Mouse (Mus musculus): ENCODE results near the gene Brd2. TPM values are rescaled to one million over a fixed set of nuclear protein-coding genes. Genes with fewer than 3 reads are reported as not detected.

The Brd2 gene
- polyA plus RNA-seq, 1 experiment from 2014 or later, result 98.5 TPM

- no peaks in the 10 kb centered on the region for H3K27me3 ChIP-seq (replicated peaks; ENCODE audit: control insufficient read depth, insufficient read depth, low read length)
- H3K4me1 ChIP-seq (ENCODE audit: control insufficient read depth, insufficient read depth, low read depth, low read length), result peaks cover 22% of the 10 kb centered on the region
- peak within 1 kb of the TSS; percentile 84 for H3K4me2 ChIP-seq (ENCODE audit: low read length)
- H3K9ac ChIP-seq (ENCODE audit: low read depth, low read length), result peak within 1 kb of the TSS; percentile 99
- peak within 1 kb of the TSS; percentile 100 for H3K27ac ChIP-seq (ENCODE audit: low read depth, low read length)
- H3K4me3 ChIP-seq (ENCODE audit: low read length), result peak within 1 kb of the TSS; percentile 86
- ATAC-seq, result peak; percentile 83
- WGBS, result under 1% methylated on average over 93 of the region's 96 CpGs
- peaks cover 20% of the 10 kb centered on the region for H3K36me3 ChIP-seq (ENCODE audit: control insufficient read depth, insufficient read depth, low read length)
- no peaks in the 10 kb centered on the region for H3K9me3 ChIP-seq (ENCODE audit: control insufficient read depth, low read length)
Measured at GRCm38 (mm10) chr17:34119249-34120179, 2.9 kb downstream of the Brd2 start, which contains the start of gene H2-DMa. Gene H2-DMa (plus strand): TSS chr17:34119541.

GRCm38 (mm10) chr17:34118873-34119248 is 3.6 kb downstream of the Brd2 start:
- H3K4me1 ChIP-seq (ENCODE audit: control insufficient read depth, insufficient read depth, low read depth, low read length), result peaks cover 17% of the 10 kb centered on the region
- no peaks in the 10 kb centered on the region for H3K9me3 ChIP-seq (ENCODE audit: control insufficient read depth, low read length)
- H3K36me3 ChIP-seq (ENCODE audit: control insufficient read depth, insufficient read depth, low read length), result peaks cover 25% of the 10 kb centered on the region
- no peak for ATAC-seq
- under 1% methylated on average over 38 of the region's 38 CpGs for WGBS
- peak overlapping the region; percentile 86 for H3K4me3 ChIP-seq (ENCODE audit: low read length)
- H3K4me2 ChIP-seq (ENCODE audit: low read length), result peak overlapping the region; percentile 84
- H3K27me3 ChIP-seq (replicated peaks; ENCODE audit: control insufficient read depth, insufficient read depth, low read length), result no peaks in the 10 kb centered on the region
- peak overlapping the region; percentile 100 for H3K27ac ChIP-seq (ENCODE audit: low read depth, low read length)
- H3K9ac ChIP-seq (ENCODE audit: low read depth, low read length), result peak overlapping the region; percentile 84

- H3K4me3 ChIP-seq (ENCODE audit: low read length), result peak overlapping the region; percentile 86
- H3K4me2 ChIP-seq (ENCODE audit: low read length), result peak overlapping the region; percentile 84
- no peak for ATAC-seq
- H3K4me1 ChIP-seq (ENCODE audit: control insufficient read depth, insufficient read depth, low read depth, low read length), result peaks cover 12% of the 10 kb centered on the region
- H3K27me3 ChIP-seq (replicated peaks; ENCODE audit: control insufficient read depth, insufficient read depth, low read length), result no peaks in the 10 kb centered on the region
- WGBS, result under 1% methylated on average over 55 of the region's 67 CpGs
- peak overlapping the region; percentile 84 for H3K9ac ChIP-seq (ENCODE audit: low read depth, low read length)
- H3K36me3 ChIP-seq (ENCODE audit: control insufficient read depth, insufficient read depth, low read length), result peaks cover 31% of the 10 kb centered on the region
- peak overlapping the region; percentile 100 for H3K27ac ChIP-seq (ENCODE audit: low read depth, low read length)
- H3K9me3 ChIP-seq (ENCODE audit: control insufficient read depth, low read length), result no peaks in the 10 kb centered on the region
Measured at GRCm38 (mm10) chr17:34118113-34118872, 4.1 kb downstream of the Brd2 start.

- H3K36me3 ChIP-seq (ENCODE audit: control insufficient read depth, insufficient read depth, low read length), result peaks cover 38% of the 10 kb centered on the region
Measured at GRCm38 (mm10) chr17:34117421-34118112, 4.9 kb downstream of the Brd2 start.

GRCm38 (mm10) chr17:34116736-34117370 is 5.6 kb downstream of the Brd2 start:
- Histone ChIP-seq H3K27ac (ENCODE audit: low read depth, low read length) (no peak overlapping the region), H3K36me3 (ENCODE audit: control insufficient read depth, insufficient read depth, low read length) (peaks cover 45% of the 10 kb centered on the region)
- ATAC-seq, result no peak

More at GRCm38 (mm10) chr17:34117421-34118112, 4.9 kb downstream of the Brd2 start:
- peaks cover 11% of the 10 kb centered on the region for H3K4me1 ChIP-seq (ENCODE audit: control insufficient read depth, insufficient read depth, low read depth, low read length)
- no peak for ATAC-seq
- H3K9me3 ChIP-seq (ENCODE audit: control insufficient read depth, low read length), result no peaks in the 10 kb centered on the region
- peak overlapping the region; percentile 84 for H3K4me2 ChIP-seq (ENCODE audit: low read length)
- H3K9ac ChIP-seq (ENCODE audit: low read depth, low read length), result peak overlapping the region; percentile 84
- WGBS, result 0% methylated on average over 5 of the region's 5 CpGs
- no peak overlapping the region; the same call in 1 of the 2 replicates for H3K27ac ChIP-seq (ENCODE audit: low read depth, low read length)
- H3K4me3 ChIP-seq (ENCODE audit: low read length), result peak overlapping the region; percentile 86
- no peaks in the 10 kb centered on the region for H3K27me3 ChIP-seq (replicated peaks; ENCODE audit: control insufficient read depth, insufficient read depth, low read length)

GRCm38 (mm10) chr17:34114114-34114513 is 8.3 kb downstream of the Brd2 start:
- H3K9me3 ChIP-seq (ENCODE audit: control insufficient read depth, low read length), result no peaks in the 10 kb centered on the region
- H3K36me3 ChIP-seq (ENCODE audit: control insufficient read depth, insufficient read depth, low read length), result peaks cover 54% of the 10 kb centered on the region
- no peak overlapping the region for H3K27ac ChIP-seq (ENCODE audit: low read depth, low read length)
- H3K9ac ChIP-seq (ENCODE audit: low read depth, low read length), result no peak overlapping the region
- H3K4me2 ChIP-seq (ENCODE audit: low read length), result no peak overlapping the region
- H3K4me3 ChIP-seq (ENCODE audit: low read length), result no peak overlapping the region
- no peak for ATAC-seq
- WGBS, result 93% methylated on average over 7 of the region's 7 CpGs
- no peaks in the 10 kb centered on the region for H3K27me3 ChIP-seq (replicated peaks; ENCODE audit: control insufficient read depth, insufficient read depth, low read length)
- peaks cover 11% of the 10 kb centered on the region for H3K4me1 ChIP-seq (ENCODE audit: control insufficient read depth, insufficient read depth, low read depth, low read length)

More at GRCm38 (mm10) chr17:34116736-34117370, 5.6 kb downstream of the Brd2 start:
- H3K27me3 ChIP-seq (replicated peaks; ENCODE audit: control insufficient read depth, insufficient read depth, low read length), result no peaks in the 10 kb centered on the region
- no peaks in the 10 kb centered on the region for H3K9me3 ChIP-seq (ENCODE audit: control insufficient read depth, low read length)
- H3K4me1 ChIP-seq (ENCODE audit: control insufficient read depth, insufficient read depth, low read depth, low read length), result peaks cover 11% of the 10 kb centered on the region
- 45% methylated on average over 7 of the region's 7 CpGs for WGBS
- H3K9ac ChIP-seq (ENCODE audit: low read depth, low read length), result peak overlapping the region; percentile 59
- peak overlapping the region; percentile 86 for H3K4me3 ChIP-seq (ENCODE audit: low read length)
- H3K4me2 ChIP-seq (ENCODE audit: low read length), result peak overlapping the region; percentile 84

- no peak overlapping the region for H3K4me3 ChIP-seq (ENCODE audit: low read length)
- no peak overlapping the region for H3K27ac ChIP-seq (ENCODE audit: low read depth, low read length)
- peaks cover 42% of the 10 kb centered on the region for H3K36me3 ChIP-seq (ENCODE audit: control insufficient read depth, insufficient read depth, low read length)
- WGBS, result 62% methylated on average over 8 of the region's 8 CpGs
- peaks cover 2% of the 10 kb centered on the region; the same call in 1 of the 2 replicates for H3K9me3 ChIP-seq (ENCODE audit: control insufficient read depth, low read length)
- no peak overlapping the region for H3K4me2 ChIP-seq (ENCODE audit: low read length)
- H3K9ac ChIP-seq (ENCODE audit: low read depth, low read length), result no peak overlapping the region
- H3K27me3 ChIP-seq (replicated peaks; ENCODE audit: control insufficient read depth, insufficient read depth, low read length), result no peaks in the 10 kb centered on the region
- no peaks in the 10 kb centered on the region; the same call in 1 of the 2 replicates for H3K4me1 ChIP-seq (ENCODE audit: control insufficient read depth, insufficient read depth, low read depth, low read length)
- no peak for ATAC-seq
Measured at GRCm38 (mm10) chr17:34110309-34110708, 12.1 kb downstream of the Brd2 start.

- Histone ChIP-seq H3K27me3 (replicated peaks; ENCODE audit: control insufficient read depth, insufficient read depth, low read length) (no peaks in the 10 kb centered on the region), H3K9me3 (ENCODE audit: control insufficient read depth, low read length) (peaks cover 2% of the 10 kb centered on the region; the same call in 1 of the 2 replicates), H3K4me3 (ENCODE audit: low read length) (no peak overlapping the region), H3K4me2 (ENCODE audit: low read length) (no peak overlapping the region), H3K9ac (ENCODE audit: low read depth, low read length) (no peak overlapping the region), H3K27ac (ENCODE audit: low read depth, low read length) (peak overlapping the region; percentile 29; the same call in 1 of the 2 replicates), H3K36me3 (ENCODE audit: control insufficient read depth, insufficient read depth, low read length) (peaks cover 37% of the 10 kb centered on the region), H3K4me1 (ENCODE audit: control insufficient read depth, insufficient read depth, low read depth, low read length) (no peaks in the 10 kb centered on the region; the same call in 1 of the 2 replicates)
- peak; percentile 35 for ATAC-seq
- whole genome bisulfite sequencing, result 71% methylated on average over 3 of the region's 3 CpGs
Measured at GRCm38 (mm10) chr17:34109806-34110195, 12.6 kb downstream of the Brd2 start.

Data from hindbrain, embryonic 16.5 days (tissue).